Mouse (Mus musculus) gastrocnemius, postnatal 10 days (tissue): ENCODE results near the gene Jak2. TPM values are rescaled to one million over a fixed set of nuclear protein-coding genes. Genes with fewer than 3 reads are reported as not detected.
A peak's percentile ranks its signal among the peaks of the same experiment; 100 is the strongest.

Experiments used
- DNase-seq: peaks from one replicate; pipeline ENCODE4 v3.0.0; 2021; ENCODE audit warnings: mixed read lengths
- total RNA-seq, 2 experiments: library from RNA; stranded (reverse); gene quantifications; 2 replicates each; pipeline ENCODE4 v1.2.3; 2021

Gene Jak2
- total RNA-seq, 2 experiments from 2014 or later = 16.6 to 19.2 TPM

DNA sequence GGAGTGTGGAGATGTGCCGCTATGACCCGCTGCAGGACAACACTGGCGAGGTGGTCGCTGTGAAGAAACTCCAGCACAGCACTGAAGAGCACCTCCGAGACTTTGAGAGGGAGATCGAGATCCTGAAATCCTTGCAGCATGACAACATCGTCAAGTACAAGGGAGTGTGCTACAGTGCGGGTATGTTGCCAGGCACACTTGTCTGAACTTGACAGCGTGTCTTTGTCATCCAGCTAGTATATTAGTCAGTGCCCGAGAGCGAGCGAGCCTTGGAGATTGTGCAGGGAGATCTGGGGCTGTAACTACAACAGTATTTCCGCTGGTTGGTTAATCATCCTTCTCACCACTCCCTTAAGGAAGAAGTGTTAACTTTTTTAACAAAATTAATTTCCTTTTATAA, 49.3 kb downstream of the Jak2 start:
- DNase-seq = no peak

DNA sequence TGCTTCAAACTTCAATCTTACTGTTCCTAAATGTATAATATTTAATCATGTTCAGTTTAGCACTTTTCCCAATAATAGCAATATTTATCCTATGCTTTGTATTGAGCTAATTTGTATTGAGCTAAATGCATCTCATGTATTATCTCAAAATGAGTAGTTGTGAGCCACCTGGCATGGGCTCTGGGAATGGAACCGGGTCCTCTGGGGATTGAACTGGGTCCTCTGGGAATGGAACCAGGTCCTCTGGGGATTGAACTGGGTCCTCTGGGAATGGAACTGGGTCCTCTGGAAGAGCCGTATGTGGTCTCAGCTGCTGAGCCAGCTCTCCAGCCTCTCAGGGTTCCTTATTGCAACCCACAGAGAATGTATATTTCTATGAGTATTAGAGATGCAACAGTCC, 50.5 kb downstream of the Jak2 start:
- DNase-seq = no peak

DNA sequence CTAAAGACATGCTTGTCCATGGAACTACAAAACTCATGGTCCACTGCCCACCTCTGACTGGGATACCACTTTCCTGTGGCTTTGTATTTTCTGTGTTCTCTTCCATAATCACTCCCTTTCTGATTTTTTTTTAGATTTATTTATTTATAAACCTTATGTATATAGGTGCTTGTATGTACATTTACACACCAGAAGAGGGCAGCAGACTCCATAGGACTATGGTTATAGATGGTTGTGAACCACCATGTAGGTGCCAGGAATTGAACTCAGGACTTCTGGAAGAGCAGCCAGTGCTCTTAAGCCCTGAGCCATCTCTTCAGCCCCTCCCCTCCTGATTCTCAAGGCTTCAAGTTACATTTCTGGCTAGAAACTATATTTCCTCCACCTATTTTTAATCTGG, 57.2 kb downstream of the Jak2 start:
- no peak for DNase-seq

DNA sequence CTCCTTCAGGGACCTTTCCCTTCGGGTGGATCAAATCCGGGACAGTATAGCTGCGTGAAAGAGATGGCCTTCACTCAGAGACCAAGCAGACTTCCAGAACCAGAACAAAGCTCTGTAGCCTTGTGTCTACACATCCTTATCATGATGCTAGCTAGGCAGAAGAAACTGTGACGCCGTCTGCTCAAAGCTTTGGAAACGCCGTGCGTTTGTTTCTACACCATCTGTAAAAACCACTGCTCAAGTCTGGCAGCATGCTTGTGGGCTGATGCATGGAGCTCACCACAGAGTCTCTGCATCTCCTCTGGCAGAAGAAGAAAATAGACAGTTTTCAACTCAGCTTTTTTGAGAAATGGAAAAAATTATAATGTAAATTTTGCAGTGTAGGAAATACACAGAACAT, 60.2 kb downstream of the Jak2 start:
- no peak for DNase-seq

DNA sequence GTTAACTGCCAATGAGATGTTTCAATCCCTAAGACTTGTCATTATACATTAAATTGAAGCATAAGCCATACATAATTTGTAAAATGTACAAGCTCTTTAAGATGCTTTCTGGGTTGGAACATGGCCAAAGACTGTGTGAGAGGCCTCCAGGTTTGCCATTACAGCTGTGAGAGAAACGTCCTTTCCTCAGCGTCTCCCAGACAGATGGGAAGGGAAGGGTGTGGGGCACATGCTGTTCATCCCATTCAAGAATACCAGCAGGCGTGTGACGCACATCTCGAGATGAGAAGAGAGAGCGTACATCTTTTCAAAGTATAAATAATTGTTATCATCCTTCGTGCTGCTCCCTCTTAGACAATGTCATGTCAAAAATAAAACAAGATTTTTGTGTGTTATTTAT, 61.0 kb downstream of the Jak2 start:
- no peak for DNase-seq

DNA sequence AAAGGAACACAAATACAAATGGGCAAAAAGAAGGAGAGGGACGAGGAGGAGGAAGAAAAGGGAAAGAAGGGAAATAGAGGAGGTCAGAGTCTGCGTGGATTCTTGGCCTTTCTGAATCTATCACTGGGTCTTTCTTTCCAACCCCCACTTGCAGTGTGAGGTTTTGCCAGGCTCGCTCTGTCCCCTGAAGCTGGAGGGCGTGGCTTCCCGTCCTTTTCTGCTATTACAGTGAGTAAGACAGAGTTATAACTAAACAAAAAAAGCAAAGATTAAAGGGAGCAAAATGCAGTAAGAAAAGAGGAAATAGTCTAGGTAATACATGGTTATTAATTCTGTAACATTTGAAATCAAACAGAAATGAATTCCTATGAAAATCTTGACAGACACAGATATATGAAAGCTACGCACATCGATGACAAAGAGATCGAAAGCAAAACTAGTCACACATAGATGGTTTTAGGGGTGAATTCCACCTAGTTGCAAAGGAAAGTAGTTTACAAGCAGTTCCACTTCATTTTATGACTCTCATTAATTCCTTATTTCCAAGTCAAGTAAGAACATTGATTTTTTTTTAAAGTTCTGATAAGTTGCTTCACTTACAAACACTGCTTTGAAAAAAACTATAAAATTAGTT, 71.9 kb downstream of the Jak2 start:
- DNase-seq = no peak

DNA sequence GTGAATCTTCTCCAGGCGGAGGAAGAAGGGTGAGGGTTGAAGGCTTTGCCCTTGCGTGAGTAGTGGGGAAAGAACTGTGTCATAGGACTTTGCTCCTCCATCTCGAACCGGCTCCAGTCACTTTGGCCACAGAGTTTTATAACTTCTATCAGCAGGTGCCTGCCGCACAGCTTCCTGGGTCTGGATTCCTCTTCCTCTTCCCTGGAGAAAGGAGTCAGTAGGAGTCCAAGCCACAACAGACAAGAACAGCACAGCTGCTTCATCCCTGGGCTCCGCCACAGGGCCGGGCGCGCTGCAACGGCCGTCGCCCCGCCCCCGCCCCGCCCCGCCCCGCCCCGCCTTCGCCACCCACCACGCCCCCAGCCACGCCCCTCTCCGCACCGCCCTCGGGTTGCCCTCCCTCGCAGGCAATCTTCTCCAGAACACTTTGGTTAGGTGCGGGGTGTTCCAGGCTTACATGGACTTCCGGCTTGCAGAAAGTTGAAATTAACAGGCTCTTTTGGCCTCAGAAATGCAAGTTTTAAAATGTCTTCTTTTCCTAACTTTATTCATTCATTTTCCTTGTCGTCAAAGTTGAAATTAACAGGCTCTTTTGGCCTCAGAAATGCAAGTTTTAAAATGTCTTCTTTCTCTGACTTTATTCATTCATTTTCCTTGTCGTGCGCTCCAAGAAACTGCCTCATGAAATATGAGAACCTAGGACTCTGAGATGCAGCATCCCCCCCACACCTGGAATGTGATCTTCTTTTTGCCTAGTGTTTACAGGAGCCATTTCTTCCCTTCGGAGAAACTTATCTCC, 73.6 kb downstream of the Jak2 start, which contains the start of gene Insl6:
Gene Insl6 (minus strand): TSS at position 304 of the 799 bp plus-strand sequence.
- peak; percentile 80 for DNase-seq

DNA sequence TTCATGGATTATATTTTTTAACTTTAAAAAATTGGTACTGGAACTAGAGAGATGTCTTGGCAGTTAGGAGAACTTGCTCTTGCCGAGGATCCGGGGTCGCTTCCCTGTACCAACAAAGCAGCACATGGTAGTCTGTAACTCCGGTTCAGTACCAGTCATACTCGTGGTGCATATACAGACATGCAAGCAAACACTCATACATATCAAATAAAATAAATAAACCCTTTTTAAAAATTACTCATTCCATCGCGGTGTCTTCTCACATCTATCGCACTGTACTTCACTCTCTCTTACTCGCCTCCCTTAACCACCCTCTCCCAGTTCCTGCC, 74.2 kb downstream of the Jak2 start:
- no peak for DNase-seq

DNA sequence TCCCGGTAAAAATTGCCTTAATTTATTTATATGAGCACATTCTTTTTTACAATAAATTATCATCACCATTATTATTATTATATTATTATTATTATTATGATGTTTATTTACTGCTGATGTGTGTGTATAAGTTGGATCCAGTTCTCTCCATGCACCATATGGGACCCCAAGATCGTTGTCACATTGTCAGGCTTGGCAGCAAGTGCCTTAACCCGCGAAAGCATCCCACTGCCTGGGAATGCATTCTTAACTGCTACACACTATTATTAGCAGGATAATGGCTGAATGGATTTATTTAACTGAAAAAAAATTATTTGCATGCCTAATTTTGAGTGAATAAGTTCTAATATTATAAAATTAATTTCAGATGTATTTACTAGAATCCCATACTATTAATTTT, 74.8 kb downstream of the Jak2 start:
- no peak for DNase-seq

DNA sequence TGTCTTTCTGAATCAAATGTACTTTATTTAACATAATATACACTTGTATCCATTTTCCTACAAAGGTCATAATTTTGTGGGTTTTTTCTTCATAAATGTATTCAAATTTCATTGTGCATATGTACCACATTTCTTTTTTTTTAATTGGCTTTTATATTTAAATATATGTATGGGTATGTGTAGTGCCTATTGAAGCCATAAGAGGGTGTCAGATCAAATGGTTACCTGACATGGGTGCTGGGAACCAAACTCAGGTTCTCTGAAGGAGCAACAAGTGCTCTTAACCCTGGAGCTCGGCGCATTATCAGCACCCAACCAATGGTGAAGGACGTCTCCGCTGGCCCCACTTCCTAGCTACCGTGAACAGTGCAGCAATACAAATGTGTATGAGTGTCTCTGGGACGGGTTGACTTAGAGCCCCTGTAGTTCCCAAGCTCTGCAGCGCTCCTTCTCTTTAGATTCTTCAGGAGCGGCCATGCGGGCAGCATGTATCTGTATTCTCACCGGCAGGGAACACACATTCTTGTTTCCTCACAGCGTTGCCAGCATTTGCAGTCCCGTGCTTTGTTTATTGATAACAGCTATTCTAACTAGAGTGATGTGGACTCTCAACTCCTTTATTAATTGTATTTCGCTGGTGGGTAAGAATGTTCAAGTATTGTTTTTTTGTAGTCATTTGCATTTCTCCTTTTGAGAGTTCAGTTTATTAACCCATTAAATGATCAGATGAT, 75.4 kb downstream of the Jak2 start:
- no peak for DNase-seq

DNA sequence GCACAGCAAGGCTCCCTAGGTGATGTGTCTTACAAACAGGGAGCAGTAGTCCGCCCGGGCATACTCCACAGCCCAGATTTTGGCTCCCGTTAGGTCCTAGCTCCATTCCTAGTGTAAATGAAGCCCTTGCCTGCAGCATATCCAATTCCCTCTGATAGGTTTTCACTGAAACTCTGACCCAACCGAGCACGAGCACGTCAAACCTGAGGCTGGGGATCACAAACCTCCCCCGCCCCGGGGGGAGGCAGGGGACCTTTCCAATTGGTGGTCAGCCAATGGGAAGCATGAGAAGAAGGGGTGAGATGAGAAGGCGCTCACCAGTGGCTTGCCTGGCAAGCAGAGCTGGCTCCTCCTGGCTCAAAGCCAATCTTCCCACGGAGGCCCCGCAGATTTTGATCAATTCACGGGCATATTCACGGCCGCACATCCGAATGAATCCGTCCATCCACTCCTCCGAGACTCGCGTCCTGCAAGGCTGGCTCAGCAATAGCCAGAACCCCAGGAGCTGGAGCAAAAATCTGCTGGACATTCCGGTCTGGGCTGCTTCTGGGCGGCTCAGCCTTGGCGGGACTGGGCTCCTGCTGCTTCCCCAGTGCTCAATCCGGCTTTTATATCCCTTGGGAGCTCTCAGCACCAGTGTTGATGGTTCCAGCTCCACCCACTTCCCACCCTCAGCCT, 82.6 kb downstream of the Jak2 start, which contains the start of gene Rln1:
Gene Rln1 (minus strand): TSS at position 603 of the 678 bp plus-strand sequence.
- DNase-seq = peak; percentile 28

DNA sequence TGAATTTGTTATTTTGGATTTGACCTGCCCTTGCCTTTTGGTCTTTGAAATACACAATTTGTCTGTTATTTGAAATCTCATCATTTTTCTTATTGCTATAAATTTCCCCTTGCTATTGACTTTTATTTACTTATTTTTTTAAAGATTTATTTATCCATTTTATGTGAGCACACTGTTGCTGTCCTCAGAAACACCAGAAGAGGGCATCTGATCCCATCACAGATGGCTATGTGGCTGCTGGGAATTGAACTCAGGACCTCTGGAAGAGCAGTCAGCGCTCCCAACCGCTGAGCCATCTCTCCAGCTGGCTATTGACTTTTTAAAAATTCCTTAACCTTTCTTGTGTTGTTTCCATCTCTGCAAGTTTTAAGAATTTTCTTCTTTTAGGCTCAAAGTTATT, 85.0 kb downstream of the Jak2 start:
- no peak for DNase-seq

DNA sequence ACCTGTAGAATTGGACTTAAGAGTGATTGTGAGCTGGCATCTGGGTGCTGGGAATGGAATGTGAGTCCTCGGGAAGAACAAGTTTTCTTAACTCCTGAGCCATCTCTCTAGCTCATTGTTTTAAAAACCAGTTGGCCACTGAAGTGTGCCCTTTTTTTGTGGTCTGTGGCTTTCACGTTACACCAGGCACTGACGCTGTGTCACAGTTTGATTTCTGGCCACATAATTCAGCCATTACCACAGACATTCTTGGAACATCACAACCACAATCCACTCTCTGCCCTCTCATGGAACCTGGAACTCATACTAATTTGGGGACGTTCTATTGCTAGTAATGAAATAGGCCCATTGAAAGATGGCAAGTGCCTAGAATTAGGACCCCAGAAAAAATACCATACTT, 89.4 kb downstream of the Jak2 start:
- DNase-seq = no peak

DNA sequence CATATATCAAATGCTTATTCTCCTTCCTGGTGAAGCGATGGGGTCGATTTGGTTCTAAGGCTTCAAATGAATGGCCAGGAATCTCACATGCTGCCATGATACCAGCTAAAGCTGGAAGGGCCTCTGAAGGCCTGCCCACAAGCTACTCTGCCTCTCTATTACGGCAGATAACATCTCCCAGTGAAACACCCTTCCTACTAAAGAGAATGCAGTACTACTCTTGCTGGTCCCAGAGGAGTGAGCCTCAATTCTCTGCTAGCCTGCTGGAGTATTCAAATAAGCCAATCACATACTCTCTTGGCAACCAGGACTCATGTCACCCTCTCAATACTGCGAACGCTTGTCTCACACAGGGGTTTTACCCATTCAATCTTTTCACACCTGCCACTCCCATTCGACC, 90.7 kb downstream of the Jak2 start:
- no peak for DNase-seq

DNA sequence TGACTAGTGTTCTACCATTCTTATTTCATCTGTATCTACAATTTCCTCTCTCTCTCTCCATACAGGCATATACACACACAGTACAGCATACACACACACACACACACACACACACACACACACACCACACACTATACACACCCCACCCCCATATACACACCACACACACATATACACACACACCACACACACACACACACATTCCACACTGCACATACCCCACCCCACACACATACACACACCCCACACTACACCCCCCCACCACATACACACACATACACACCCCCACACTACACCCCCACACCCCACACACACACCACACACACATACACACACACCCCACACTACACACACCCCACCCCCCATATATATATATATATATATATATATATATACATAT, 93.2 kb downstream of the Jak2 start:
- no peak for DNase-seq

DNA sequence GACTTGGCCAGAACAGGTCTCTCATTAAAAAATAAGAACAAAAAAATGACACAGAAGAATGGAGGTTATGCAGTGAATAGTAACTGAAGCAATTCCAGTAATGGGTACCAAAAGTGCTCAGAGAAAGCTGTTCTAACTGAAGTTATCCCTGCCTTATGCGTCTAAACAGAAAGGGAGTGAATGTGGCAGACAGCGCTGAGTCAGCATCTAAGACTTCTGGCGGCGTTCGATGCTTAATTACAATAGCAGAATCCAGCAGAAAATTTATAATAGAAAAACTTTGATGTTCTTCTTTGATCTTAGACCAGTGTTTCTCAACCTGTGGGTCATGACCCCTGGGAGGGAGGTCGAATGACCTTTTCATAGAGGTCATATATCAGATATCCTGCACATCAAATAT, 94.0 kb downstream of the Jak2 start:
- DNase-seq = no peak

DNA sequence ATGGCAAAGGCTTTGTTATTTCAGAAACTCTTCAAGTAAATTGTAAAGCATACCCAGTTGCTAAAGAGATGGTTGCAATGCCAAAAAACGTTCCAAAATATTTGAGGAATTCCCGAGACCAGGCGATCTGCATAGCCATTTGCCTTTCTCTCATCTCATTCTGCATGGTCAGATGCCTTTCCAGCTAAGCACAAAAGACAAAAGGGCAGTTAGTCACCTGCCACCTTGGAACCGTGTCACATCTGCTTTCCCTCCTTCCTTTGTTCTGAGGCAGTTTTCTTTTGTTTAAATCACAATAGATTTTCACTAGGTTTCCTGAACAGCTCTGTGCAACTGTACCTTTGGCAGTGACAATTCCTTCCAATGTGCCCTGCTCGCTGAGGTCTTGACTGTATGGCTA, 99.4 kb downstream of the Jak2 start:
- DNase-seq = no peak

DNA sequence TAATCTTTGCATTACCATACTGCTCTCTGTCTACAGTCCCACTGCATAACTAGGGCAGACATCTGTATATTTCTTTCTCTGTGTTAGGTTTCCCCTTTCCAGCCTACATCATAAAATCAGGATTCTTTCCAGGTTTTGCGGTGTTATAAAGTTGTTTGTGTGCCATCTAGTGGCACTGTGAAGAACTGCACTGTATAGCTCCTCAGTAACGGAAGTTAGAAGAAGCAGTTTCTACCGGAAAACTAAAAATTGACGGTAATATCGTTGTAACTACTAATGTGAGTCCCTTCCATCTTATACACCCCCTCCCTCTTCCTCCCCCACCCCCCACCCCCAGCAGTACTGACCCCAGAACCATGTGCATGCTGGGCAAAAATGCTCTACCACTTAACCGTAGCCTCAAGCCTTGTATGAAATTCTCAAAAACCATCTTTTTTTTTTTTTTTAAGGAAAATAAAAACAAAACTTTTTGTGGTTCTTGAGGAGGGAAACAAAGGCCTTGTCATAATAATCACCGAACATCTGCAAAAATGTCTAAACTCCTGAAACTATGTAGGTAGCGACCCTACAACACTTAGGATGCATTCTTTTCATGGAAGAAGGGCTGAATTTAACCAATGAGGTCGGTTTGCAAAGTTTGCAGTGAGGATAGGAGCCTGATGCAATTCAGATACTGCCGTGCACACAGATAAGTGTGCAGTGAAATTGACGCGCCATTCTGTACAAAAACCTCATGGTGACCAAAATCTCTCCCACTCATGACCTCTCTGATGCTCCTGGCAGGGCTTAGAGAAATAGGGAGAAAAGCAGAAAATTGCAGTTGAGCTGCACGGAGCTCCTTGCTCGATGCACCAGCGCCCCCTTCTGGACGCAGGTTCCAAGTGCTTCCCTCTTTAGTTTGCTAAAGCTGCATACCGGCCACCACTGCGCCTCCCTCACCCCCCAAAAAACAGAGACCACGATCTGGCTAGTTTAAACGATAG, 103.6 kb downstream of the Jak2 start:
- peak; percentile 95 for DNase-seq

DNA sequence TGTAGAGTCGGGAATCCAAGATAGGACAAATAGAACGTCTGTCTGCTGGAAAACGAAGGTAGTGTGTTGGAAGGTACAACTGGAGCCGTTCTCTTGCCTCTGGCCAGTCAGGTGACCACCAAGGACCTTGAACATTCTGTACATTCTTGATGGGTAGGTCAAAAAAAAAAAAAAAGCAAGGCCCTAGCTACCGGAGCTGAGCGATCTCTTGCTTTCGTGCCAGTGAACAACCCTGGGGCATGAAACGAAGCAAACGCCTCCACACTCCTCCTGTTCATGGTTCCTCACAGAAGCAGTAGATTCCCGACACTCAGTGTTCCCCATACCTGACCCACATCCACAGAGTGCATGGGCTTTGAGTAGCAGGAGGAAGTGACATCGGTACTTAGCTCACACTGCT, 104.7 kb downstream of the Jak2 start:
- DNase-seq = no peak

DNA sequence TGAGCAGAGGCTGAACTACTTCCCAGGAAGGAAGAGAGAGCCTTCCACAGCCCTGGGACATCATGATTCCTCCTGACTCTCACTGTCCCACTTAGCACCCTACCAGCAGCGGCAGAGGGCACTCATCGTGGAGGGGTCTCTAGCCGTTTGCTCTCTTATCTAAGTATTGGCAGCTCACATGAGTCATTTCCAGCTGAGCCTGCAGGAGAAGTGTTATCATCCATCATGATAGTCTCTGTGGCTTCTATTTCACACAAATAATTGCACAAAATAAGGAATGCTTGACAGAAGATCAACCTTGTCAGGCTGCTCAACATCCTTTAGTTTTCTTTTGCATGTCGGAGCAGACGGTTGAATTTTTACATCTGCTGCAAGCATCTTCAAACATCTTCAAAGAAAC, 108.6 kb downstream of the Jak2 start:
- DNase-seq = no peak

DNA sequence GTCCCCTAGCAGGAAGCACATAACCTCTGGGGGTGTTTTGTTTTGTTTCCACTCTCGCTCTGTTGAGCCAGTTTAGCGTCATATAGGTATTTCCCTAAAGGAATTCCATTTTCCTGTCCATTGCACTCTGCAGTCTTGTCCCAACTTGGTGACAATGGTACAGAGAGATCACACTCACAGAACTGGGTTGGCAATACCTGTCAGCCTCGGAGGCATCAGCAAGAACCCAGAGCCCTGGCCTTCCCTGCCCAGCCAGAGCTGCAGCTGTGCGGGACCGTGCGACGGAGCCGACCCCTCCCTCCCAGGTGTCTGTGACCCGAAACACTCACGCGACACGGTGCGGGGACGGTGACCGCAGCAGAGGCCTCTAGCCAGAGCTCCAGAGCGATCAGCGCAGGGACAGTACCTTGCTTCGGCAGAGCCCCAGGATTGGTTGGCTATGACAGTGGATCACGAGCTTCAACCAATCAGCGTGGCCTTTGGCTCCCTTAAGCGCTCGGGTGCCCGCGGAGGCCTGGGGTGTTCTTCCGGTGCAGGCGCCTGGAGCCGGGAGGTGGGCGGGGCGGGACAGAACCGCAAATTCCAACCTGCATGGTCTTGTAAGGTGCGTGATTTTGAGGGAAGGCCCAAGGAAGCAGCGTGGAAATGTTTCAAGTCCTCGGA, 110.0 kb downstream of the Jak2 start:
- DNase-seq = peak; percentile 82
